Mouse (Mus musculus) testis, adult 2 months (tissue): ENCODE measurements around the gene Bcas3.

Experiments
- CTCF ChIP-seq: fragments of 200-500 bp; IDR thresholded peaks from 2 replicates; pipeline ENCODE4 v1.5.1; 2012; ENCODE audit warnings: low read depth, mild to moderate bottlenecking, inconsistent platforms, low read length, moderate library complexity; ENCODE audit not compliant: control insufficient read depth, insufficient read depth, insufficient replicate concordance
- POLR2A ChIP-seq: fragments of 200-500 bp; IDR thresholded peaks from 2 replicates; pipeline ENCODE4 v1.6.1; 2012; ENCODE audit warnings: low read depth, mild to moderate bottlenecking, inconsistent platforms, low read length, moderate library complexity; ENCODE audit not compliant: control insufficient read depth

DNA sequence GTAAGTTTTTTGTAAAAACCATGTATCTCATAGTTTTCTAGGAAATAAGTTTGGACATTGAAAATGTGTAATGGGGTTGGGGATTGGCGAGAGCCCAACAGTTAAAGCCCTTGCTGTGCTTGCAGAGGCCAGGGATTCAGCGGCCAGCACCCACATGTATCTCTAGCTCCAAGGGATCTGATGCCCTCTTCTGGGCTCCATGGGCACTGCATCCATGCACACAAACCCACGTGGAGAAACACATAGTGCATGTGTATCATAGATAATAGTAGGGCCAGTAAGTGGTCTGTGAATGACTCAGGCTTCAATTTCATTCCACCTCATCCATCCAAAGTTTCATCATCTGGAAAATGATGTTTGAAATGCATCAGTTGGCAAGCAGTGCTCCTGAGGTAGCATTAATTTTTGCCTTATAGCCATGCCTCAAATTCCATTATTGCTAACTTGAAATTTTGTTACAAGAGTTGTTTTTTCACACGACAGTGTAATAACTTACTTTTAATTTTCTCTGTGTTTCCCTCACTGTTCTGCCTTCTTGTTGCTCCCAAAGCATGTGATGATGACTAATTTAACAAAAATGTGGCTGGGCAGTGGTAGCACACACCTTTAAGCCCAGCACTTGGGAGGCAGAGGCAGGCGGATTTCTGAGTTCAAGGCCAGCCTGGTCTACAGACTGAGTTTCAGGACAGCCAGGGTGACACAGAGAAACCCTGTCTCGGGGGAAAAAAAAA is 129.9 kb downstream of the Bcas3 start:
- peak; percentile 45; the same call in 1 of the 2 replicates for TF ChIP-seq CTCF
- TF ChIP-seq POLR2A = no peak
